Mouse (Mus musculus) midbrain, embryonic 10.5 days (tissue): Measurements from ENCODE around the gene Proz. TPM values are rescaled to one million over a fixed set of nuclear protein-coding genes. Genes with fewer than 3 reads are reported as not detected.

ENCODE experiments used
- DNase-seq: peaks from one replicate; pipeline ENCODE4 v3.0.0-alpha.2; 2017; ENCODE audit warnings: low spot score
- H3K27ac ChIP-seq: fragments of 300-500 bp; sonication (generic); replicated peaks from 2 replicates; pipeline ENCODE4 v1.5.1; 2016; ENCODE audit warnings: mild to moderate bottlenecking
- H3K27me3 ChIP-seq: fragments of 300-500 bp; sonication (generic); 2 replicates; pipeline ENCODE4 v1.6.1; 2016; ENCODE audit warnings: low read depth, mild to moderate bottlenecking; ENCODE audit not compliant: poor library complexity, severe bottlenecking
- H3K36me3 ChIP-seq: fragments of 300-500 bp; sonication (generic); 2 replicates; pipeline ENCODE4 v1.6.1; 2016; ENCODE audit warnings: mild to moderate bottlenecking, moderate library complexity
- H3K4me1 ChIP-seq: fragments of 300-500 bp; sonication (generic); 2 replicates; pipeline ENCODE4 v1.6.1; 2016
- H3K4me3 ChIP-seq: fragments of 300-500 bp; sonication (generic); 2 replicates; pipeline ENCODE4 v1.5.1; 2016; ENCODE audit warnings: mild to moderate bottlenecking, moderate library complexity
- H3K9me3 ChIP-seq: fragments of 300-500 bp; sonication (generic); replicated peaks from 2 replicates; pipeline ENCODE4 v1.6.1; 2016; ENCODE audit warnings: mild to moderate bottlenecking
- WGBS: fragments of 180-500 bp; shearing (Covaris S2); methylation state at CpG from one replicate; pipeline ENCODE4 v1.1.7; 2016; 5-methylcytosine and 5-hydroxymethylcytosine counted together
- polyA plus RNA-seq: library from polyadenylated mRNA; unstranded; fragments of >200 nt; fragmentation: Nextera tagmentation; extraction: Ambion mirVana; gene quantifications from 2 replicates; pipeline ENCODE4 v1.2.1, GENCODE M21; 2016

Gene Proz
- polyA plus RNA-seq, 1 experiment from 2014 or later: 0.32 TPM

DNA sequence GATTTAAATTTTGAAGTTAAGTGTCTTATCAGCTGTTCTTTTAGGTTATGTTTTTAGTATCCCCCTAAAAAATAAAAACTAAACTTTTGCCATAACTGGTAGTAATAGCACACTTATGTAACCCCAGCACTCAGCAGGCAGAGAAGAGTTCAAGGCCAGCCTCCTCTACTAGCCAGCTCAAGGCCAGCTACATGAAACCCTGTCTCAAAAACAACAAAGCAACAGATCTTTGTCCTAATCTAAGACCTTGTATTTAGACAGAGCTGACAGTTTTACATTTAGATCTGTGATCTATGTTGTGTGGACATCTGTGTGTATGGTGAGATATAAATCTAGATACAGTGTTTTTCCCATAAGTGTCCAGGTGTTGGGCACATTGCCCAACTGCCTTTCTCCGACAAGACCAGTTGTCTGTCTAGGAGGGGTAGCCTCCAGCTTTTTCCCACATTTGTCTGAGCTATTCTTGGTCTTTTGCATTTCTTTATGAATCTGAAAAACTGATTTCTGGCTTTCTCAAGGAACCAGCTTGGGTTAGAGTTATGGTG lies 48.8 kb downstream of the Proz start:
- H3K9me3 ChIP-seq: no peaks in the 10 kb centered on the region

DNA sequence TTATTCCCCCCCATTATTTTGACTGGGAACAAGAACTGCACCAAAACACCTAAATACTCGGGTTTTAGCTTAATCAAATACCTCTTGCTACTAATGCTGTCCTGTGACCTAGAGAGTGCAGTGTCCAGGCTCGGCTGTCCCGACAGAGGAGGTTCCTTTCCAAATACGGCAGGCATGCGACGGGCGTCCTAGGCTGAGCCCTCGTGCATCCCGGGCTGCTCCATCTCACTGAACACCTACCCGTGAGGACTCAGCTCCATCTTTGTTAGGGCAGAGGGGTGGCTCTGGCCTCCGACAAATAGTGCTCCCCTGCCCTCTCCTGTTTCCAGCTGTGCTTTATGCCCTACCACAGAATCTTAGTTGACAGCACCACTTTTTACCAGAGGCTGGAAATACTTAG lies 51.2 kb downstream of the Proz start:
- Histone ChIP-seq H3K9me3 (no peaks in the 10 kb centered on the region), H3K27ac (no peak overlapping the region), H3K4me1 (peaks cover 11% of the 10 kb centered on the region), H3K27me3 (no peaks in the 10 kb centered on the region), H3K36me3 (peaks cover 42% of the 10 kb centered on the region), H3K4me3 (no peak overlapping the region)
- no peak for DNase-seq
- 89% methylated on average over 11 of the region's 11 CpGs for WGBS

More for the DNA sequence above, 48.8 kb downstream of the Proz start:
- Histone ChIP-seq H3K27ac (no peak overlapping the region), H3K36me3 (peaks cover 30% of the 10 kb centered on the region), H3K27me3 (no peaks in the 10 kb centered on the region), H3K4me1 (peaks cover 27% of the 10 kb centered on the region), H3K4me3 (no peak overlapping the region)
- 98% methylated on average over 1 of the region's 1 CpGs for WGBS
- no peak for DNase-seq

DNA sequence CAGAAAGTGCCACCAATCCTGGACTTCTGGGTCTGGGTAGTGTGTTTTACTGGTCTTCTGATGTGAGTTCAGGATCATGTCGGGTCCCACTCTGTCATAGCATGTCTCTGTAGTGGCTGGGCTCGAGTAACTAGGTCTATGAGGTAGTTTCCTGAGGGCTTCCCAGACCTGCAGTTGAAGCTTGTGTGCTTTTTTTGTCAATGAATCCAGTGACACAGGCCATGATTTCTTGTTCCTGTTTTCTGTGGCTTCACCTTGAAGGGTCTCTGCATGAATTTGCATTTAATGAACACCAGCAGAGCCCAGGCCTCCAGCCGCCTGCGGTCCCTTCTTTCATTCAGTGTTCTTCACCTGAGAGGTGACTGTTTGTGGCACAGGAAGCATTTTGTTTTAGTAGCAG lies 52.5 kb downstream of the Proz start:
- Histone ChIP-seq H3K4me1 (0 out of 2 replicates have a peak, but pooled peaks cover 4% of the 10 kb centered on the region), H3K27ac (no peak overlapping the region), H3K9me3 (no peaks in the 10 kb centered on the region), H3K36me3 (peaks cover 41% of the 10 kb centered on the region), H3K27me3 (no peaks in the 10 kb centered on the region), H3K4me3 (no peak overlapping the region)
- DNase-seq: no peak
- 96% methylated on average over 4 of the region's 4 CpGs for WGBS

DNA sequence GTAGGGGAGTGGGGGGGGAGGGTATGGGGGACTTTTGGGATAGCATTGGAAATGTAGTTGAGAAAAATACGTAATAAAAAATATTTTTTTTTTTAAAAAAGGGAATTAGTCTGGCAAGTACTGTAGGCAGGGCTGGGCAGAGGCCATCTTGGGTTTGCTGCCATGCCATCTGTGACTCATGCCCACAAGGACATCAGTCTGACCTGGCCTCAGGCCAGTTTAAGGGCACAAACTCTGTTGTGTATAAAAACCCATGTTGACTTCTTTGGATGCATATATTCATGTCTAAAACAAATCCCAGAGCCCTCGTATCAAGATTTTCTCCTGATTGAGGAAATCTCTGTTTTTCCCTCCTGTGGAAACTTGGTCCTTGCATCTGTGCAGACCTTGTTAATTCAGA lies 56.4 kb downstream of the Proz start:
- Histone ChIP-seq H3K36me3 (peaks cover 62% of the 10 kb centered on the region), H3K4me3 (no peak overlapping the region), H3K27ac (no peak overlapping the region), H3K9me3 (no peaks in the 10 kb centered on the region), H3K4me1 (0 out of 2 replicates have a peak, but pooled peaks cover 3% of the 10 kb centered on the region), H3K27me3 (no peaks in the 10 kb centered on the region)
- no peak for DNase-seq
- WGBS: 89% methylated on average over 2 of the region's 2 CpGs

DNA sequence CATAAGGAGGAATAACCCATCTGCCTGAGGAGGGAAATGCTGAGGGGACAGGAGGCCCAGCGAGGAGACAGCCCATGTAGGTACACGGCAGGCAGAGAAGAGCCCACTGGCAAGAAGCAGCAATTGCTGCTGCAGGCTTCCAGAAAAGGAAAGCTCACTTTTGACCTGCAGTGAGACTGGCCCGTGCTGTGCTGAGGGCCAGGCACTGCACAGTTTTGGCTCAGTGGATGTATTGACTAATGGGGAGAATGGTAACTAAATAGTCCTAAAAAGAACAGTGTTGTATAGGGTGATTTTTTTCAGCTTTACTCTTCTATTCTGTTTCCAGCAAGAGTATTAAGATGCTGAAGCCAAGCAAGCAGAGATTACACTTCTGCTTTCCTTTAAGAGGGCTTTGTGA lies 57.8 kb downstream of the Proz start:
- Histone ChIP-seq H3K4me1 (0 out of 2 replicates have a peak, but pooled peaks cover 3% of the 10 kb centered on the region), H3K9me3 (no peaks in the 10 kb centered on the region), H3K27ac (no peak overlapping the region), H3K4me3 (no peak overlapping the region), H3K36me3 (peaks cover 62% of the 10 kb centered on the region), H3K27me3 (no peaks in the 10 kb centered on the region)
- 86% methylated on average over 3 of the region's 3 CpGs for WGBS
- DNase-seq: no peak

DNA sequence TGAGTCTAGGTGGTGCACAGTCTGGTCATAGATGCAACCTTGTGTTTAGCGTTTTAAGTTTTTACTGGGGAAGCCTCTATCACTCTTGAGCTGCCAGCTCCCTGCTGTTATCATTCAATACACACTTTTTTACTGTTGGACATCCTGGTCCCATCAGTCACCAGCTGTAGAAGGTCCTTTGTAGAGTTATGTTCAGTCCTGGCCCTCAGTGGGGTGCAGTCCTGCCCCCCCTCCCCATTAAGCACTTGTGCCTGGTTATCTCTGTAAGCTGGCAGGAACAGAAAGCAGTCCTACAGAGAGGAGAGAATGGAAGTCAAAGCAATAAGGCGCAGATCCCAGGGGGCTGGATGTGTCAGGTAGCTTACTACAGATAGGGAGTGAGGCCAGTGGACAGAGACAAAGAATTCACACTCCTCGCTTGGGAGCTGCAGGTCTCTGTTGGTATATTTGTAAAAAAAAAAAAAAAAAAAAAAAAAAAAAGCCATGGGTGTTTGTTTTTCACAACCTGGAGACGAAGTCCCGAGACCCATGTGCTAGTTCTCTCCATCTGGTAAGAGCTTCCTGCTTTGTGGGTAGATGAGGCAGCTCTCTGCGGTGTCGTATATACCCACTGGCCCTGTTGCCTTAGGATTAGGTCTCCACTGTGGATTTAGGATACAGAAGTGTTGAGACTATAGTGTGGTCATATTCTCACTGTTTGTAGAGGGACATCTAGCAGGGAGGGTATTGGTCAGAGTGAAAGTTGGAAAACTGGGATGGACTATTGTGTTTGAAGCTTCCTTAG lies 60.4 kb downstream of the Proz start:
- peaks cover 71% of the 10 kb centered on the region for H3K36me3 ChIP-seq
- WGBS: 93% methylated on average over 7 of the region's 7 CpGs
- DNase-seq: no peak

DNA sequence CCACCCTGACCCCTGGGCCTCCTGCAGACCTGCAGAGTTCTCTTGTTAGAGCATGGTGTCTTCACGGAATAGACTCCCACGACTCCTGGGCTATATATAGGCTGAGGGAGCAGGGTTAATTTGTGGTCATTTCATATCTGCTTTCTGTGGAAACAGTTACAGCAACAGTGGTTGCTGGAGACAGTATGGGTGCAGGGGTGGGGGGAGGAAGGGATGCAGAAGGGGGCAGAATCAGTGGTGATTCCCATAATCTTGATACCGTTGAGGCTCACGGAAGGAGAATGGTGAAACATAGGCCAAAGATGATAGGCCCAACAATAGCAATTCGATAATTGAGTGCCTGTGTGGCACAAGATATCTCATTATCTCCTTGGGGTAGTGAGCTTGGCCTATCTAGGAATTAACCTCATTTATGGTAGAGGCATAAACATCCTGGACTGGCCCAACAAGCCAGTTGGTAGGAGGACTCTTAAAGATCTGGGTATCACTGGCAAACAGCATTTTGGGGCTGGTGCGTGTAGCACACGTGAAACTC lies 62.2 kb downstream of the Proz start:
- Histone ChIP-seq H3K27me3 (no peaks in the 10 kb centered on the region), H3K36me3 (peaks cover 83% of the 10 kb centered on the region), H3K9me3 (no peaks in the 10 kb centered on the region), H3K4me1 (no peaks in the 10 kb centered on the region), H3K4me3 (no peak overlapping the region), H3K27ac (no peak overlapping the region)
- 96% methylated on average over 7 of the region's 7 CpGs for WGBS
- no peak for DNase-seq

More for the DNA sequence above, 60.4 kb downstream of the Proz start:
- H3K4me3 ChIP-seq: no peak overlapping the region
- H3K4me1 ChIP-seq: 0 out of 2 replicates have a peak, but pooled peaks cover 3% of the 10 kb centered on the region
- H3K27ac ChIP-seq: no peak overlapping the region
- no peaks in the 10 kb centered on the region for H3K9me3 ChIP-seq
- H3K27me3 ChIP-seq: no peaks in the 10 kb centered on the region

DNA sequence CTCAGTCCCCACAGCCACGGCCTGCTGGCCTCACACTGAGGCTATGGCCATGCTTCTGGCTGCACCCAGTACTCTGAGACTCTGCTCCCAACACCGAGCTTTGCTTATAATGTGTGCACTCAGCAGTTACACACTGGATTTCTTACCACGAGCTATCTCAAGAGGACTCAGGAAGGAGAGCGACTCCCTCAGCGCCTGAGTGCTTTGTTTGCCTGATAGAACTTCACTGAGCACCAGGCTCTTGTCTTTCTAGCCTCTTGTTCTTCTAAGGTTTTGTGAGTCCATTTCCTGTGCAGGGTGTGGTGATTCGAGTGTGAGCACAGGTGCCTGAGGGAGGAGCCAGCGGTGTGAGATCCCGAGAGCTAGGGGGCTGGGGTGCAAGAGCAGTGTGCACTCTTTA lies 64.2 kb downstream of the Proz start:
- 97% methylated on average over 8 of the region's 8 CpGs for WGBS
- Histone ChIP-seq H3K27me3 (no peaks in the 10 kb centered on the region), H3K9me3 (no peaks in the 10 kb centered on the region), H3K27ac (no peak overlapping the region), H3K4me1 (no peaks in the 10 kb centered on the region), H3K4me3 (no peak overlapping the region), H3K36me3 (peaks cover 85% of the 10 kb centered on the region)
- no peak for DNase-seq

Other genes starting within 250 kb of the Proz start
- 26.4 and 42.7 TPM in 2 replicates for gene Mcf2l, start 187.1 kb upstream of the Proz start, polyA plus RNA-seq
- 0.06 and 0.09 TPM in 2 replicates for gene F7, start 34.9 kb upstream of the Proz start, polyA plus RNA-seq
- 0.98 and 1.4 TPM in 2 replicates for gene F10, start 23.6 kb upstream of the Proz start, polyA plus RNA-seq
- 58.8 and 60.7 TPM in 2 replicates for gene Pcid2, start 44.5 kb downstream of the Proz start, polyA plus RNA-seq
- 77.9 and 83.2 TPM in 2 replicates for gene Cul4a, start 44.7 kb downstream of the Proz start, polyA plus RNA-seq
- 221 and 223 TPM in 2 replicates for gene Lamp1, start 98.2 kb downstream of the Proz start, polyA plus RNA-seq
- gene Grtp1, start 139.7 kb downstream of the Proz start, polyA plus RNA-seq: 19.9 and 22.3 TPM in 2 replicates
- gene Adprhl1, start 193.2 kb downstream of the Proz start, polyA plus RNA-seq: 0.19 TPM in 1 of 2 replicates, not detected in the other
- 28.5 and 28.6 TPM in 2 replicates for gene Dcun1d2, start 227.2 kb downstream of the Proz start, polyA plus RNA-seq
- 31.6 and 40.6 TPM in 2 replicates for gene Tmco3, start 227.3 kb downstream of the Proz start, polyA plus RNA-seq